ENCODE assay signal across 9 mouse cellular contexts in the genomic region with DNA sequence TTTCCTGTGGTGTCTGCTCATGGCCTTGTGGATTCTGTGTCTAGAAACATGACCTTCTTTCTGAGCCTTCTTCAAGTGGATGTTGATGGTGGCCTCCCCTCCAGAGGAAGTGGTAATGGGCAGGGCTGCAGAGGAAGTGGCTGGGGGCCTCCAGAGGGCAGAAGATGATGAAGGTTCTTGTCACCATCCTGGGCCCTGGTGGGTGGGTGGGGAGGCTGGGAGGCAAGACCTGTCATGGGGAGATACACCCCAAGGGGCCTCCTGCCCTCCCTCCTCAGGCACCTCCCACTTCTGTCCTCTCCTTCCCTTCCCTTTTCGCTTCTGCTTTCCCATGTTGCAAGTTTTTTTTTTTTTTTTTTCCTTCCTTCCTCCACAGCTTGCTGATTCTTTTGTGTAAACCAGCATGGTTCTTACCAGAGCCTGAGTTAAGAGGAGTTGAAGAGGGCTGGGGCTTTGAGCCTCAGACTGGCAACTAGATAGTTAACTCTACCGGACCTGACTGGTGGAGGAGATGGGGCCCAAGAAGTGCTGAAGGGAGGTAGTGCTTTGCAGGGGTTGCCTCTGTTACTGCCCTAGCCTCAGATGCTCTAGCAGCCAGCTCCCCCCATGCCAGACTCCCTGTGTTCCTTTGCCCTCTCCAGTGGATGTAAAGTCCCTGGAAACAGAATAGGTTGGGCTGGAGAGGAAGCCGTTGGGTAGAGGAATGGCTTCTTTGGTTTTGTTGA. TPM values are rescaled to one million over a fixed set of nuclear protein-coding genes. Genes with fewer than 3 reads are reported as not detected.
DNase-seq lines count a peak whose midpoint lies in the region; ATAC-seq and TF ChIP-seq lines count a peak whose summit lies in the region.
"Had no signal": no experiment of that assay in that cellular context is flagged by ENCODE, and none has a peak within 500 bp of the region (broad histone marks: within the 10 kb centered on the region; RNA-seq: fewer than 3 reads in every experiment).

No protein-coding gene starts in this region.

- no peak overlapping the region for H3K9ac ChIP-seq in kidney, embryonic 16.5 days (replicated peaks; ENCODE audit: low read length)
- 0 out of 2 replicates have a peak overlapping the region, but pooled peaks have one; percentile 37 for H3K9ac ChIP-seq in heart, embryonic 13.5 days
- H3K9ac ChIP-seq: limb, embryonic 12.5 days had no signal

- H3K4me1 ChIP-seq in kidney, embryonic 16.5 days (ENCODE audit: insufficient read depth, low read length), result peaks cover 42% of the 10 kb centered on the region
- peaks cover 57% of the 10 kb centered on the region for H3K4me1 ChIP-seq in heart, embryonic 13.5 days
- peaks cover 100% of the 10 kb centered on the region for H3K4me1 ChIP-seq in megakaryocyte, embryonic 14.5 days
- peaks cover 39% of the 10 kb centered on the region for H3K4me1 ChIP-seq in cerebellum, adult 2 months (ENCODE audit: control insufficient read depth, insufficient read depth, low read length)

- TF ChIP-seq POLR2A in cerebellum, adult 2 months (IDR thresholded peaks at IDR 0.05; ENCODE audit: borderline replicate concordance, insufficient read depth, low read length), result no peak

- H3K36me3 ChIP-seq in kidney, embryonic 16.5 days (ENCODE audit: insufficient read depth, low read length), result no peaks in the 10 kb centered on the region
- H3K36me3 ChIP-seq in heart, embryonic 13.5 days, result no peaks in the 10 kb centered on the region
- peaks cover 78% of the 10 kb centered on the region for H3K36me3 ChIP-seq in megakaryocyte, embryonic 14.5 days (replicated peaks; ENCODE audit: low read length)
- H3K36me3 ChIP-seq: limb, embryonic 12.5 days had no signal

- no peaks in the 10 kb centered on the region for H3K27me3 ChIP-seq in kidney, embryonic 16.5 days (ENCODE audit: insufficient read depth, low read length)
- H3K27me3 ChIP-seq in heart, embryonic 13.5 days (replicated peaks), result no peaks in the 10 kb centered on the region
- H3K27me3 ChIP-seq in megakaryocyte, embryonic 14.5 days (replicated peaks), result no peaks in the 10 kb centered on the region
- no peaks in the 10 kb centered on the region for H3K27me3 ChIP-seq in cerebellum, adult 2 months (ENCODE audit: control insufficient read depth, insufficient read depth, low read length)
- H3K27me3 ChIP-seq: limb, embryonic 12.5 days had no signal

- no peak overlapping the region for H3K4me3 ChIP-seq in kidney, embryonic 16.5 days (ENCODE audit: low read length)
- no peak overlapping the region for H3K4me3 ChIP-seq in heart, embryonic 13.5 days
- peak overlapping the region; percentile 90 for H3K4me3 ChIP-seq in megakaryocyte, embryonic 14.5 days (replicated peaks)
- no peak overlapping the region for H3K4me3 ChIP-seq in cerebellum, adult 2 months (replicated peaks; ENCODE audit: insufficient read depth, low read depth, low read length)
- H3K4me3 ChIP-seq: limb, embryonic 12.5 days had no signal

- no peaks in the 10 kb centered on the region for H3K9me3 ChIP-seq in kidney, embryonic 16.5 days (ENCODE audit: low read length)
- H3K9me3 ChIP-seq in heart, embryonic 13.5 days, result no peaks in the 10 kb centered on the region
- H3K9me3 ChIP-seq in megakaryocyte, embryonic 14.5 days, result no peaks in the 10 kb centered on the region
- H3K9me3 ChIP-seq: limb, embryonic 12.5 days had no signal

- peak overlapping the region; percentile 36; the same call in 1 of the 2 replicates for H3K27ac ChIP-seq in kidney, embryonic 16.5 days (ENCODE audit: low read length)
- peak overlapping the region; percentile 53 for H3K27ac ChIP-seq in heart, embryonic 13.5 days (replicated peaks)
- H3K27ac ChIP-seq in cerebellum, adult 2 months (ENCODE audit: insufficient read depth, low read length), result no peak overlapping the region
- H3K27ac ChIP-seq: limb, embryonic 12.5 days had no signal

- DNase-seq in kidney, postnatal 36 days, result no peak
- DNase-seq in thymus, postnatal 36 days, result peak; percentile 72 to 82
- DNase-seq in cerebellum, adult 2 months, result no peak
- DNase-seq in left cerebral cortex, adult 9 months (ENCODE audit: low spot score in 2 of 2), result no peak
- no peak for DNase-seq in urinary bladder, postnatal 10 days (ENCODE audit: low spot score)

- WGBS in kidney, embryonic 16.5 days, result 27% methylated on average over 3 of the region's 3 CpGs
- 19% methylated on average over 3 of the region's 3 CpGs for WGBS in heart, embryonic 13.5 days
- WGBS in cerebellum, adult 2 months, result 48% methylated on average over 3 of the region's 3 CpGs

- TF ChIP-seq CTCF in cerebellum, adult 2 months (IDR thresholded peaks at IDR 0.05; ENCODE audit: borderline replicate concordance, insufficient read depth, low read depth, low read length), result no peak

- ATAC-seq in kidney, embryonic 16.5 days (ENCODE audit: low FRiP score, low TSS enrichment), result no peak
- no peak for ATAC-seq in heart, embryonic 13.5 days (ENCODE audit: extremely low read depth, insufficient number of reproducible peaks, low FRiP score, low TSS enrichment)

- no peak overlapping the region for H3K4me2 ChIP-seq in kidney, embryonic 16.5 days (replicated peaks; ENCODE audit: low read depth, low read length)
- H3K4me2 ChIP-seq in heart, embryonic 13.5 days, result peak overlapping the region; percentile 24; the same call in 1 of the 2 replicates
- H3K4me2 ChIP-seq: limb, embryonic 12.5 days had no signal

RNA-seq across cellular contexts. Expression of a gene that starts 9.7 kb away (rescaled TPM):
- 5.6 and 6.5 TPM in 2 replicates for polyA plus RNA-seq in kidney, embryonic 16.5 days (2015; fragmentation: Nextera tagmentation; extraction: Ambion mirVana)
- polyA plus RNA-seq in heart, embryonic 13.5 days (2015; fragmentation: Nextera tagmentation; extraction: Ambion mirVana), result 2.3 and 2.6 TPM in 2 replicates
- 21.6 and 28.3 TPM in 2 replicates for polyA plus RNA-seq in megakaryocyte, embryonic 14.5 days (2012; ENCODE audit: insufficient read depth, low replicate concordance)
- 19.6 and 21.6 TPM in 2 replicates for polyA plus RNA-seq in cerebellum, adult 2 months (2012; rRNA removed)

RNA-seq across cellular contexts. Expression of a gene that starts 11.0 kb away (rescaled TPM):
- 0.47 and 0.68 TPM in 2 replicates for polyA plus RNA-seq in kidney, embryonic 16.5 days (2015; fragmentation: Nextera tagmentation; extraction: Ambion mirVana)
- polyA plus RNA-seq in heart, embryonic 13.5 days (2015; fragmentation: Nextera tagmentation; extraction: Ambion mirVana), result 0.25 TPM in 1 of 2 replicates, not detected in the other
- 0.38 TPM in 1 of 2 replicates, not detected in the other for polyA plus RNA-seq in megakaryocyte, embryonic 14.5 days (2012; ENCODE audit: insufficient read depth, low replicate concordance)
- polyA plus RNA-seq in cerebellum, adult 2 months (2012; rRNA removed), result 0.97 and 1.4 TPM in 2 replicates

Comparison
In these comparisons a context has a peak if more than half of its experiments do, and no peak if none do; other contexts are left out.
1. DNase-seq: peak in thymus, postnatal 36 days (2 of 2); none in kidney, postnatal 36 days (0 of 2), cerebellum, adult 2 months (0 of 2), left cerebral cortex, adult 9 months (0 of 2) and urinary bladder, postnatal 10 days (single experiment).